Mouse (Mus musculus) bone marrow macrophage, adult 2 months (primary cell): ENCODE measurements at regions not wholly inside any gene's neighbourhood (a gene's known extent, or its start where the extent isn't known, plus 50 kb on each side); places are given as distances from the start of the nearest gene placed in this dataset.

ENCODE experiments used
- H3K27ac ChIP-seq: 2 replicates; pipeline ENCODE4 v1.5.1; 2012; ENCODE audit warnings: low read depth, low read length; ENCODE audit not compliant: insufficient read depth
- H3K4me1 ChIP-seq: 2 replicates; pipeline ENCODE4 v1.6.1; 2012; ENCODE audit warnings: low read length; ENCODE audit not compliant: control insufficient read depth, insufficient read depth
- H3K4me3 ChIP-seq: 2 replicates; pipeline ENCODE4 v1.5.1; 2012; ENCODE audit warnings: mild to moderate bottlenecking, low read length, moderate library complexity; ENCODE audit not compliant: insufficient read depth
- CTCF ChIP-seq: IDR thresholded peaks from 2 replicates; pipeline ENCODE4 v1.5.1; 2012; ENCODE audit warnings: low read depth, mild to moderate bottlenecking, low read length, moderate library complexity
- POLR2A ChIP-seq: IDR thresholded peaks from 2 replicates; pipeline ENCODE4 v1.6.1; 2012; ENCODE audit warnings: mild to moderate bottlenecking, low read depth, low read length, borderline replicate concordance

DNA sequence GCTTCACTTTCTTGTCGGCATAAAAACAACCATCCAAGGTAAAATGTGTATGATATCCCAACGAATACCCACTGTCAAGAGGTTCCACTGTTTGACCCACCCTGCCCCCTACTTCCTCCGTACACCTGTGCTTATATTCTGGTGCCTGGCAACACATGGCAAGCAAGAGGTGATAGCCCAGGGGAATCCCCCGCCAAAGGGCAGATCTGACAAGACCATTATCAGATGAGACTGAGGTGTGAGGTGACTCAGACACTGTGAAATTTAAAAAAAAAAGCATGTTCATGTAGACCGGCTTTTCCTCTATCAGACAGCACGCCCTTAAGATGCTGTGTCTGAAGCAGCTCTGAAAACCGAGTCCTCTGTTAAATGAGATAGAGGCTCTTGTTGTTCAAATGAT, 89.4 kb upstream of the Bach2 start:
- H3K4me1 ChIP-seq, result no peaks in the 10 kb centered on the region
- no peak for TF ChIP-seq POLR2A
- TF ChIP-seq CTCF, result no peak
- H3K27ac ChIP-seq, result no peak overlapping the region
- H3K4me3 ChIP-seq, result no peak overlapping the region

DNA sequence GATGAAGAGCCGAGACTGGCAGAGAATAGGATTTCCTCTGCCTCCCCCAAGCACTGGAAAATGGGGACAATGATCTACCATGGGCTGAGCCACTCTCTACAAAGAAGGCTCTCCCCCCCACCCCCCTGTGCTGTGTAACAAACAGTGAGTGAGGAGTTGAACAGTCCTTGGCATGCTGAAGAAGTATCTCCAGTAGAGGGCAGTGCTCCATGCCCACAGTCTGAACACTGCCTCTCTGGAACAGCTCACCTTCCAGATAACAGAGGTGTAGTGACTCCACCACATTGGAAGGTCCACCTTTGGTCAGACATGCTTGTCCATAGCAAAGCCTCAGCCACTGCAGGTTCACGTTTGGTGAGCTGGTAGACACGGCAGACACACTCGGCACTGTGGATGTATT, 85.2 kb upstream of the Bach2 start:
- peak; percentile 62 for TF ChIP-seq CTCF
- no peak for TF ChIP-seq POLR2A
- Histone ChIP-seq H3K4me1 (no peaks in the 10 kb centered on the region), H3K27ac (no peak overlapping the region), H3K4me3 (no peak overlapping the region)

DNA sequence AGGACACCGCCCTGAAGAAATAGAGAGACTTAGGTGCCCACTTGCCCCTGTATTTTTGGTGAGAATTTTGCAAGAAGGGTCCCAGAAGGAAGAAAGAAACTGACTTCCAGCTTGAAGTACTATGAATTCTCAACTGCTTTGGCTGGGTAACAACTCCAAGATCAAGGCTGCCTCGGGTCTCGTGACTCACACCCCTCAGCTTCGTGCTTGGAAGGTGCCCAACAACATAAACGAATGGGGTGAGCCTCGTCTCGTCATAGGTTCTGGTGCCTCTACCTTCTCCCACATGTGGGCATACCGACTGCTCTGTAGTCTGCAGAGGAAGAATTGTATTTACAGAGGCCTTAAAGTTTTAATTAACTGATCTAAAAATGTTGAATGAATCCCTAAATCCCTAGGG, 81.6 kb upstream of the Bach2 start:
- TF ChIP-seq CTCF (no peak), POLR2A (no peak)
- H3K4me1 ChIP-seq, result peaks cover 7% of the 10 kb centered on the region; the same call in 1 of the 2 replicates
- H3K4me3 ChIP-seq, result no peak overlapping the region
- no peak overlapping the region for H3K27ac ChIP-seq

DNA sequence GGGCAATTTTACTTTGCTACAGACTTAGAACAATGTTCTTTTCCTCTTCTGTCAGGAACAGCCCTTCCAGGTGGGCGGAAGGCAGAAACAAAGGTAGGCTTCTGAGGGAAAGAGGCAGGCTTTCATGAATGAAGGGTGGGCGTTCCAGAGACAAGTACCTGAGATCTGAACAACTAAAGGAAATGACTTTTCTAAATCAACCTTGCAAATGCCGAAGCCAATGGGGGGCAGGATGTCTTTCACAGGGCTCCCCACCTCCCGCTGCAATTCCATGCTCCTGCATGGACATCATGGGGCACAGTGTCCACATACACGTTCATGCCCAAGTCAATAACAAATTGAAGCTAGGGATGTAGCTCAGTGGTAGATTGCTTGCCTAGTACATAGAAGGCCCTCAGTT, 80.2 kb upstream of the Bach2 start:
- Histone ChIP-seq H3K4me1 (peaks cover 10% of the 10 kb centered on the region), H3K27ac (no peak overlapping the region), H3K4me3 (no peak overlapping the region)
- TF ChIP-seq POLR2A (no peak), CTCF (no peak)

DNA sequence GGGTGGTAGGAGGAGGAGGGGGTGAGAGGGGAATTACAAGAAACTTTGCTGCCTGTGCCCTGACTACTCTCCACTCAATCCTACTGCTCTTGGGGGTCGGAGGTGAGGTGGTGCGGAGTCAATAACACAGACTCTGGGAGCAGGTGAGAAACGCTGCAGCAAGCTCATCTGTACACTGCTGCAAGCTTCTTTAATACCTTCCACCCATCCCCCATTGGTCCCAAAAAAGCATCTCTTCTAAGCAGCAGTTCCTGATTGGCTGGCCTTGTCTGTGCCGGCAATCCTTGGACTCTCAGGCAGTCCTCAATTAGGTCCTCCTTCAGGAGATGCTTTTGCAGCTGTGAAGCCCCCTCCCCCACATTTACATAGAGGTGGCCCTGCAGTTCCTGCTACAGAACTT, 79.7 kb upstream of the Bach2 start:
- H3K4me1 ChIP-seq, result peaks cover 10% of the 10 kb centered on the region
- TF ChIP-seq CTCF (no peak), POLR2A (no peak)
- H3K4me3 ChIP-seq, result no peak overlapping the region
- no peak overlapping the region for H3K27ac ChIP-seq

DNA sequence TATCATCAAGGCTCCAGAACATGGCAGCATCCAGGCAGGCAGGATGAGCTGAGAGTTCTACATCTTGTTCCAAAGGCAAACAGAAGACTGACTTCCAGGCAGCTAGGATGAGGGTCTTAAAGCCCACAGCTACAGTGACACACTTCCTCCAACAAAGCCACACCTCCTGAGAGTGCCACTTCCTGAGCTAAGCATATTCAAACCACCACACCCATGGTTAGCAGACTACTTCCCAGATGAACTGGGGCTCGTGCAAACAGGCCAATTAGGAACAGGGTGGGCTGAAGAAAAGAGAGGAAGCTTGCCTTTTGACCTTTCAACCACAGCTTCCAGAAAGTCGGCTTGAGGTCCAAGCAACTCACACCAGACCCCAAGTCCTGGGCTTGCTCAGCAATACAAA, 77.8 kb upstream of the Bach2 start:
- Histone ChIP-seq H3K4me1 (peaks cover 10% of the 10 kb centered on the region), H3K27ac (no peak overlapping the region), H3K4me3 (no peak overlapping the region)
- TF ChIP-seq POLR2A, result no peak
- TF ChIP-seq CTCF, result no peak

DNA sequence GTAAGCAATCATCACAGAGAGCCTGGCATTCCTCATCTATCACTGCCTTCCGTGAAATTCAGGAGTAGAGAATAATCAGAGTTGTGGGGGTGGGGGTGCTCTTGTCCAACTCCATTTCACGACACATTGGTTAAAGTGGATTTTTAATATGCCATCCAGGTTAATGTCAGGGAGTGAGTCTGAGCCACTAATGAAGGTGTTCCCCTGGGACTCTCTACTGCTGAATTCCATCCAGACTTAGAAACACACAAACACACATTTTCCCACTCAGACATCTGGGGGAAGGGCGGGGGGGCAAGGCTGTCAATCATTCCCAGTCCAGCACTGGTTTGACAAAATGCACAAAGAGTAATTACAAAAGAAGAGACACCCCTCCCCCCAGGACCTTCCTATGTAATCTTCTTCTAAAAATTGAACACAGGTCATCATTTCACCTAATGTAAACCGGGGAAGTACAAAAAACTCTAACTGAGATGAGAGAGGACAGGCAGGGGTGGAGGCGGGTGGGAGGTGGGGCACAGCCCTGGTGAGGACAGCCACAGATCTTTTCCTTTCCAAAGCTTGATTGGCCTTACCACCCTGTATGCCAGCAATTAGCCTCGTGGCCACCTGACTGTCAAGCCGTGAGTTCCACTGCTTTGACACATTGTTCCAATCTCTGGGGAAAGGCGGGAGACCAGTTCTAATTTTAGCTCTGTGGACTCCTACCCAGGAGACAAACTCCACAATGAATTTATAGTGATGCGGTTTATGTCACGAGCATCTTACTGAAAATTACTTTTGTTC, 76.5 kb upstream of the Bach2 start:
- TF ChIP-seq POLR2A, result no peak
- no peak for TF ChIP-seq CTCF
- H3K27ac ChIP-seq, result no peak overlapping the region
- no peak overlapping the region for H3K4me3 ChIP-seq
- peaks cover 10% of the 10 kb centered on the region for H3K4me1 ChIP-seq

DNA sequence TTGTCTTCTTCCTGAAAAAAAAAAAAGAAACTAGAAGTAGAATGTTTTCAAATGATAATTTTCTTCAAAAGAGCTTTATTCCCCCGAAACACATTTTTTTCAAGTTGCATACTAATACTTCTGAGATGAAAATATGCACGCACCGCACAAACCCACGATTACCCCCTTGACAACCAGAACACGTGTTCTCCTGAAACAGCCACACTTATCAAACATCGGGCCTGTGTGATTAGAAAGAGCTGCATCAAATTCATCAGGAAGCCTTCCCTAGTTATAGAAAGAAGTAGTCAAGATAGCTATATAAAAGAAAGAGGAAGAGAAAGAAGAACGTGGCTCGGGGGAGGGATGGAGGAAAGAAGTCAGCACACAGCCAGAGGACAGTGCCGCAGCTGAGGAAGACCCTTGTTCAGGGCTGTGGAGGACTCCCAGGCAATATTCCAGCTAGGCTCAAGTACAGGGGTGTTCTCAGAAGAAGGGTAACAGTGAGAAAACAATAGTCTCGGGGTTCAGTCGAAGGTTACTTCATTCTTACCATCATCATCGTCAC, 75.8 kb upstream of the Bach2 start:
- TF ChIP-seq CTCF, result no peak
- no peak for TF ChIP-seq POLR2A
- no peak overlapping the region for H3K4me3 ChIP-seq
- H3K27ac ChIP-seq, result no peak overlapping the region
- H3K4me1 ChIP-seq, result peaks cover 10% of the 10 kb centered on the region

DNA sequence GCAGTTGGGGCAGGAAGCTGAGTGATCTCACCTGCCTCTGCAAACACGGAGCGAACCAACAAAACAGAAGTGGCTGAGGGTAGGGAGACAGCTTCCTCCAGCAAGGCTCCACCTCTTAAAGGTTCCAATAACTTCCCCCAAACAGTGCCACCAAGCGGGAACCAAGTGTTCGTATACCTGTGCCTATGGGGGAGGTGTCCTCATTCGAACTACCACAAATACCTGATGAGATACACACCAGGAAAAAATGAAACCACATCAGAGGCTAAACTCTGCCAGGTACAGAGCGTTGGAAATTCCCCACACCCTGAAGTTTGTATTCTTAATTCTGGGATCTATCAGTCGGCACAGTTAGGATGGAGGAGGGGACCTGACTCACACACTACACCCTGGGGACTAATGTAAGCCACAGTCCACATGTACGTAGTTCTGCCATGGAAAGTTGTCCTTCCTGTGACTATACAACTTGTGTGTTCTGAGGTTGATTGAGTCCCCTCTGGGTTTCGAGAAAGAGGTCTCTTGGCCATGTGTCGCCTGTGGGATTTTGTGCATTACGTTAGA, 74.4 kb upstream of the Bach2 start:
- Histone ChIP-seq H3K4me3 (no peak overlapping the region), H3K27ac (no peak overlapping the region), H3K4me1 (peaks cover 10% of the 10 kb centered on the region)
- no peak for TF ChIP-seq POLR2A
- no peak for TF ChIP-seq CTCF

DNA sequence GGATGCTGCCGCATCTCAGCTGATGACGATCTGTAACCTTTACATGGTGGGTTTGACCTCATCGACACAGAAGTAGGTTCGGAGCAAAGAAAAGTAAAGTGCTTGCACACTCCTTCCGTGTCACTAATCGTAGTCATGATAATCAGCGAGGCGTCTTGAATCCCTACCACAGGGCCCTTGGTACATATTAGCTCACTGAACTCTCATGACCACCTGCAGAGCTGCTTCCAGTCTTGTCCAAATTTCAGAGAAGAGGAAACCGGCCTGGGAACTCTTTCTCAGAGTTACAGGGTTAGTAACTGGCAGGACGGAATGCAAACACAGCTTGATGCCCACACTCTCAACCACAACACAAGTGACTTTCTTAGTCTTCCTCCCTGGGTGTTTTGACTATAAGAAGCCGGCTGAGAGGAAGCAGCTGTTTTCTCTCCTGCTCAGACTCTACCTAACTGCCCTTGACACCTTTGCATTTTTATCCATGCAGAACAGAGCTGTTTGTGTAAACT, 73.8 kb upstream of the Bach2 start:
- TF ChIP-seq POLR2A (no peak), CTCF (no peak)
- peaks cover 11% of the 10 kb centered on the region for H3K4me1 ChIP-seq
- no peak overlapping the region for H3K4me3 ChIP-seq
- H3K27ac ChIP-seq, result no peak overlapping the region
